Mouse (Mus musculus): Measurements from ENCODE around the gene Serpine2.

Serpine2 gene

DNA sequence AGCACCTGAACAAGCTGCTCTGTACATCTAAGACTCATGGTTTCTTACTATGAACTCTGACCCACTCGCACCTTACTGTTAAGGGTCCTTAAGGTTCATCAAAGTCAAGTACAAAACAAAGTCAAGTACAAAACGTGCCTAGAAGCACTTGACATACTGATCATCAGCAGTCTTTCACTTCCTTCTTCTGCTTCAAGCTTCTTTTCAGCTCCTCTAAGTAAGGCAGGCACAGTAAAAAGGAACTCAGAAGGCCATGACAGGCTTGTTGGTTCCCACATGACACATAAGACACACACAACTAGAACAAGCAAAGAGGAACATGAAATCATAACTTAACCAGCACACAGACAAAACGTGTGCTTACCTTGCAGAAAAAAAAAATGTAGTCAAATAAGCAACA, 12.3 kb downstream of the Serpine2 start:
- H3K27me3 ChIP-seq (ENCODE audit: control insufficient read depth, insufficient read depth, low read length, poor library complexity, severe bottlenecking): no peaks in the 10 kb centered on the region
- H3K36me3 ChIP-seq (ENCODE audit: control insufficient read depth, insufficient read depth, low read length, poor library complexity, severe bottlenecking): no peaks in the 10 kb centered on the region
- DNase-seq (ENCODE audit: low read depth, low spot score): peak; percentile 67

DNA sequence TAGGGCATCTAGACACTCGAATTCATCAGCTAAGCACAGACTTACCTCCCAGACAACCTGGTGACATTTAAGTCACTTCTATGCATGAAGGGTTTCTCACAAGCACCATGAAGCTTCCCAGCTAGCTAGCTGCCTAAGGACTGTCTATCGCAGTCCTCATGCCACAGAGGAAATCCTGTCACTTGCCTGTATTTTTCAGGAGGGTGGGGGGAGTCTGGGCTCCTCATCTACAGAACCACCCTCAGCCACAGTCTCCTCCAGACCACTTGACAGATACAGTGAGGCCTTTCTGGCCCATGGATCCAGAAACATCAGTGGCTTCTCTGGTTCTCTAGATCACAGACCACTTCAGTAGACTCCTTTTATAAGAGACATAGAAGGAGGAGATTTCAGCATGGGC, 14.1 kb downstream of the Serpine2 start:
- Histone ChIP-seq H3K36me3 (ENCODE audit: control insufficient read depth, insufficient read depth, low read length, poor library complexity, severe bottlenecking) (no peaks in the 10 kb centered on the region), H3K27me3 (ENCODE audit: control insufficient read depth, insufficient read depth, low read length, poor library complexity, severe bottlenecking) (no peaks in the 10 kb centered on the region)
- DNase-seq (ENCODE audit: low read depth, low spot score): no peak

DNA sequence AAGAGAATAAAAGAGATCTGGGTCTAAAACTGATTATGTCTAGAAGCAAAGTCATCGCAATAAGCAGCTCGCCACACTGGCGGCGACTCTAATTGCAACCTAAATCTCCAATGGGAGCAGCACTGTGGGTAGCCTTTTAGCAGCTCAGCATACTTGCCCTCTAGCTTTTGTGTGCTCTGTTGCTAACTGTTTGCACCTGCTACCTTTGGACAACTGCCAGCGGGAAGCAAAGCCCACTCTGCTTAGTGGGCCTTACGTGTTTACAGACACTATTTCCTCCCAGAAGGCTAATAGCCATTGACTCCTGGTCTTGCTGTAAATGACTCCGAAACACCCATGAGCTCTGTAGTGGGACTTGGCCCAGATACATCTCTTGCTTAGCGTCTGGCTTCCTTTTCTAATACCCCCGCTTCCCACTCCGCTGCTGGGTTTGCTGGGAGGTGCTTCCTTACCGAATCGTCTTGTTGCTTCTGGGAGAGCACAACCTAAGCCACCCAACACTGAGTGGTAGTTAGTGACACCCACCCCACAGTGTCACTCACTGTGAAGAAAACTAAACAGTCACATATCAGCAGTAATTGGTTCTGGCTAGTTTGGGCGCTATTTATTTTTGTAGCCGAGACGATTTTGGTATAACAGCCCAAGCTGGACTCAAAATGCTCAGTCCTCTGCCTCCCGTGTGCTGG, 28.1 kb downstream of the Serpine2 start:
- H3K27me3 ChIP-seq (ENCODE audit: control insufficient read depth, insufficient read depth, low read length, poor library complexity, severe bottlenecking): no peaks in the 10 kb centered on the region
- no peak for DNase-seq (ENCODE audit: low read depth, low spot score)

DNA sequence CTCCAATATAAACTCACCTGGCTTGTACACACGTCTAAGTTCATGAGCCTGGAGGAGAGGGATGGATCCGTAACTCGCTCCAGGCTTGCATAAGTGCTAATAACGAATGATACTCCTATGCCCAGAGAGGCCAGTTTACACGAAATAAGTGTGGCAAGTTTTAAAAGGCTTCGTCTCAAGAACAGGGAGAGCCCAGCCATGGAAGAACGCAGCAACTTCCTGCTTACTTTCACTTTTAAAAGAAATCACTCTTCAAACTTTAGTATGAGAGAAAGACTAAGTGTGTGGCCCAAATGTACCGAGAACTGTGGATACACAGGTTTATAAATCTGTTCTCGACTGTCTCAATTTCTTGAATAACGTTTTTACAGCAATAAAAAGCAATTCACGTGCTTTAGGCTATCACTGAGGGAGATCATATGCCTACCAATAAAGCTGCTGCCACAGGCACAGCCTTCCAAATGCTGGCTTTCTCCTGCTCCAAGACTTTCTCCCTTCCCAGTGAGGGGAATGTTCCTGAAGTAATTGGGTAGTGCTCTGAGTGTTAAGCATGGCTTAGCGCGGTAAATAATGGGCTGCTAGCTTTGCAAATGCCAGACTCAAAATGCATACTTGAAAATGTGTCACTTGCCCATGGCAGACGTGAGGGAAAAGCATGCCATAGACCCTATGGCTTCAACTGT, 36.9 kb downstream of the Serpine2 start:
- H3K27me3 ChIP-seq (ENCODE audit: control insufficient read depth, insufficient read depth, low read length, poor library complexity, severe bottlenecking): no peaks in the 10 kb centered on the region
- no peak for DNase-seq (ENCODE audit: low read depth, low spot score)
- no peaks in the 10 kb centered on the region for H3K36me3 ChIP-seq (ENCODE audit: control insufficient read depth, insufficient read depth, low read length, poor library complexity, severe bottlenecking)

More for the DNA sequence above, 28.1 kb downstream of the Serpine2 start:
- no peaks in the 10 kb centered on the region for H3K36me3 ChIP-seq (ENCODE audit: control insufficient read depth, insufficient read depth, low read length, poor library complexity, severe bottlenecking)

DNA sequence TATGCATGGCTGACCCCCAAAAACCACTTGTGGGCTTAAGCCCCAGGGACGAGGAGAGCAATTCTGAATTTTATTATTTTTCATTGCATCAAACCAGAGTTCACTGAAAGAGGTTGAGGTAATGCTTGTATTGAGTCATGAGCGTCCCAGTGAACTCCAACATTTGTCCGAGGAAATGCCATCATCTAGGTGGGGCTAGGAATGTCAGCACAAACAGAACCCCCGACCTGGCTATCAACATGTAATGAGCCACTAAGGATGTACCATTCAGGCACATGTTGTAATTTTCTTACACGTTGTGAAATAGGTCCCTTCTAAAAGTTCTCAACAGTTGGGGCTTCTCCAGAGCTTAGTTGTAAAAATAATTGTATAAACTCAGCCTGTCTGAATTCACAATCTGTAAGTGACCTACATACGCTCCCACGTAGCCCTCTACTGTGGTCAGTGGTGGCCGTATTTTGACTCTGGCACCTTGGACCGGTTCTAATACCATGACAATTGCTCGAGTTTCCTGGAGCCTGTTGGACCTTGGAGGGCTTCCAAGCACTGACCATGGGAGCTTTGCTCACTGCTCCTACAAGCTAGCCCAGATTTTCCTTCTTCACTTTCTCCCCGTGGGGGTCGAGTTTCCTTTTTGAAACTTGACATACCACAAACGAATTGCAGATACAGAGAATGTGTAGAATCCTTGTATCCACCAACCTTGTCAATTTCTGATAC, 38.0 kb downstream of the Serpine2 start:
- Histone ChIP-seq H3K36me3 (ENCODE audit: control insufficient read depth, insufficient read depth, low read length, poor library complexity, severe bottlenecking) (no peaks in the 10 kb centered on the region), H3K27me3 (ENCODE audit: control insufficient read depth, insufficient read depth, low read length, poor library complexity, severe bottlenecking) (no peaks in the 10 kb centered on the region)
- DNase-seq (ENCODE audit: low read depth, low spot score): no peak

DNA sequence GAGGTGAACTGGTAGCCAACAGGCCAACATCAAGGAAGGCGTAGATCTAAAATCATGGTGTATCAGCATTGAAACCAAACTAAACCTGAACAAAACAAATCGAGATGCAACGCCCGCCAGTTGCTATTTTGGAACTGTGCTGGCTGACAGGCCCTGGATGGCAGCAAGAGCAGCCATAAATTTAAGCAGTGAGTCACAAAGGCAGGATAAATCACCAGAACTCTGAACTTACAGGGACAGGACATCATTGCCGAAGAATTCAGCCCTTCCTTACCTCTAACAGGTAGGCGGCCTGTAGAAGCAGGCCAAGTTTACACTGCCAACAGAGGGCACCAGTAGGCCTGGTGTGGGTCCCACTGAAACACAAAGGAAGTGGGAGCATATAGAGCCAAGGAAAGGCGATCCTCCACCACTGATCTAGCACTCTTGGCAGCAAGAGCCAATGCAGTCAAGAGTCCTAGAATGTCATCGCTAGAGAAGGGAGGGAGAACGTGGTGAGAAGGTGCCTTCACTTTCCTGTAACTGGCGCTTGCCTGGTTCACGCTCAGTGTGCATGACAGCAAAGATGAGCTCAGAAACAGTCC, 41.6 kb downstream of the Serpine2 start:
- no peaks in the 10 kb centered on the region for H3K27me3 ChIP-seq (ENCODE audit: control insufficient read depth, insufficient read depth, low read length, poor library complexity, severe bottlenecking)
- no peaks in the 10 kb centered on the region for H3K36me3 ChIP-seq (ENCODE audit: control insufficient read depth, insufficient read depth, low read length, poor library complexity, severe bottlenecking)
- DNase-seq (ENCODE audit: low read depth, low spot score): peak; percentile 1

DNA sequence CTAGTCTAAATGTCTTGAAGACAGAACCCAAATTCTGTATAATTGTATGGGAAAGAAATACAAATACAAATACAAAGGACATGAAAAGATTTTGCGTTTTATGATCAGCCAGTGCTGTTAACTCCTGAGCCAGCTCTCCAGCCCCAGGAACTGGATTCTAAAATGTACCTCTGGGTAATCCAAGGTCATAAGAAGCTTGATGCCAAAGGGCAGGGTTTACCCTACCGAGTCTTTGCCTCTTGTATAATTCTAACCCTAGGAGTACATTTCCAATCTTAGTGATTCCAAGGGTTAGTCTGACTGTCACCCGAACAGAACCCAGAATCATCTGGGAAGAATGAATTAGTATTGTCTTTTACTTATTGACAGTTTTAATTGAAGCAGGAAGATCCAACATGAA, 45.5 kb downstream of the Serpine2 start:
- Histone ChIP-seq H3K36me3 (ENCODE audit: control insufficient read depth, insufficient read depth, low read length, poor library complexity, severe bottlenecking) (no peaks in the 10 kb centered on the region), H3K27me3 (ENCODE audit: control insufficient read depth, insufficient read depth, low read length, poor library complexity, severe bottlenecking) (no peaks in the 10 kb centered on the region)
- no peak for DNase-seq (ENCODE audit: low read depth, low spot score)

DNA sequence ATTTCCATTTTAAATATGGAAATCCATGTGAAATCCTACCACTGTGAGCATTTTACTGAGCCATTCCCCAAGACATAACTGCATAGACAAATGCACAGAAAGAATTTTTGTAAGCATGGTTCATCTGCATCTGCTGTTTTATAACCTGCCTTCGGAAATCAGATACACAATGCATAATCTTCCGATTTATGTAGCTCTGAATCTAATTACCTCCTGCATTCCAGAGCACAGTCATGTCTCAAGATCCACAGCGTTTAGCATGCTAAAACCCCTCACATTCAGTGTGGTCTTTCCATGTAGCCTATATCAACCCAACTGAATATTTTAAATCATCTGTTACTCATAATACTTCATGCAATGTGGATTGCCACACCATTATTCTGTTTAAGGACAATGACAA, 51.5 kb downstream of the Serpine2 start:
- Histone ChIP-seq H3K36me3 (ENCODE audit: control insufficient read depth, insufficient read depth, low read length, poor library complexity, severe bottlenecking) (no peaks in the 10 kb centered on the region), H3K27me3 (ENCODE audit: control insufficient read depth, insufficient read depth, low read length, poor library complexity, severe bottlenecking) (no peaks in the 10 kb centered on the region)
- no peak for DNase-seq (ENCODE audit: low read depth, low spot score)

DNA sequence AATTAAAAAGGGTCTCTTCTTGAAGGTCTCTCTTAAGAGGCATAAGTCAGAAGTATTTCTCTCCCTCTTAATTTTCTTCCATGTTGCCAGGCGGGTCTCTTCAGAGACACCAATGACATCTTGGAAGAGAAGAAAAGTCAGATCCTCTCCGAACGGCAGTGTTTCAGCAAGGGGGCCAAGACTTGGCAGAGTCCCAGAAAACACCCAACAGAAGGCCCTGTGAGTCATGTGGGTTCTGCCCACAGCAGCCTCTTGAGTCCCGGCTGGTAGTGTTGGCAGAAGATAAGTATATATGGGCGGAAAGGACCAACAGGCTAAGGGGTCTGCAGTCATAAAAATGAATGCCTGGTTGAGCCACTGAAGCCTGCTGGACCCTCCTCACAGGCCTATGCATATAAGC, 54.1 kb downstream of the Serpine2 start:
- no peaks in the 10 kb centered on the region for H3K27me3 ChIP-seq (ENCODE audit: control insufficient read depth, insufficient read depth, low read length, poor library complexity, severe bottlenecking)
- DNase-seq (ENCODE audit: low read depth, low spot score): no peak
- no peaks in the 10 kb centered on the region for H3K36me3 ChIP-seq (ENCODE audit: control insufficient read depth, insufficient read depth, low read length, poor library complexity, severe bottlenecking)

DNA sequence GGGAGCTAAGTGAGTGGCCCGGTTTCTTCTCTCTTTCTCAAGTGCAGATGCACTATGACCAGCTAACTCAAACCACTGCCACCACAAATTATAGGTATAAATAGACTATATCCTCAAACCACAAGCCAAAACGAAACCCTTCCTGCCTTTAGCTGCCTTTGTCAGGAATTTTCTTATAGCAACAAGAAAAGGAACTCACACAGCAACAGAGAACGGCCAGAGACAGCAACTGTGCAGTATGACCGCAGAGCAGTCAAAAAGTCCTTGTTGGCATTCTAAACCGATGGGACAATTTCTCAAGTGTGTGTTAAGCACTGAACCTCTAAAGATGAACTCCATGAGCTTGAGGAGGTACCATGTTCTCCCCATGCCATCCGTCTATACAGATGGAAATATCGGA, 57.4 kb downstream of the Serpine2 start:
- no peak for DNase-seq (ENCODE audit: low read depth, low spot score)
- Histone ChIP-seq H3K36me3 (ENCODE audit: control insufficient read depth, insufficient read depth, low read length, poor library complexity, severe bottlenecking) (no peaks in the 10 kb centered on the region), H3K27me3 (ENCODE audit: control insufficient read depth, insufficient read depth, low read length, poor library complexity, severe bottlenecking) (no peaks in the 10 kb centered on the region)

DNA sequence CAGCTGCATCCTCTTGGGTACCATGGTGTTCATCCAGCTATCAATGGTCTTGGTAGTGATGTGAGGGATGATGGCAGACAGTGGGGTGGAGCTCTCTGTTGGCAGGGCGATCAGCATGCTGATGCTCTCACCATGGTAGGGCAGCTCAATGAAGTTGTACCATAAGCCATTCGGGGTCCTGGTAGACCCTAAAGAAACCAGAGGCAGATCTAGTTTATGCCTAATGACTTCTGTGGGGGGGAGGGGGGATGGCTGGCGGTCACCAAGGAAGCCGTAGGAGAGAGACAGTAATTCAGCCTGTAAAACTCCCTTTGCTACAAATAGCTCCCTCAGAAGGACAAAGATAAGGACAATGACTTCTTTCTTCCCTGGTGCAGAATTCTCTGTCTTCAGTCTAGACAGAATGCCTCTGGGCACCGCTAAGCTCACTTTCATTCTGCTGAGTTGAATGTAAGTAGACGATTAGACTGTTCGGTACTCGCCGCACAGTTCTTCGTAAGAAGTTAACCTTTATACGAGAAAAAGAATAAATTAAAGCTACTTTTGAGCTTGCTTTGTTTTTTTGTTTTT, 58.0 kb downstream of the Serpine2 start:
- DNase-seq (ENCODE audit: low read depth, low spot score): no peak
- H3K27me3 ChIP-seq (ENCODE audit: control insufficient read depth, insufficient read depth, low read length, poor library complexity, severe bottlenecking): no peaks in the 10 kb centered on the region
- no peaks in the 10 kb centered on the region for H3K36me3 ChIP-seq (ENCODE audit: control insufficient read depth, insufficient read depth, low read length, poor library complexity, severe bottlenecking)

DNA sequence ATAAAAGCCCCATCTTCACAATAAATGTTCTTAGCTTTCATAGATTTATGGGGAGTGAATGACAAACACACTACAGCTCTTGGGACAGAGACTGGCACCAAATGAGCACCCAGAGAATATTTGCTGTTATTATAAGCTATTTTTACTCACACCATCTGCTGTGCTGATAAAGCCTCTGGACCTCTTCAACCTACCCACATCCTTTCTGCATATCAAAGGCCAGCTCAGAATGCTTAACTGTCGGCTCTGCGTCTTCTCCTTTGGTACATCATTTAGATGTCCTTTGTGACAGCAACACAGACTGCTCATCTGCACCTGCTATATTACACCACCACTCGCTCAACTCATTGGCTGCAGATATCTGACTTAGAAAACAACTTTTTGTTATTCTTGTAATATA, 63.9 kb downstream of the Serpine2 start:
- DNase-seq (ENCODE audit: low read depth, low spot score): no peak
- Histone ChIP-seq H3K27me3 (ENCODE audit: control insufficient read depth, insufficient read depth, low read length, poor library complexity, severe bottlenecking) (no peaks in the 10 kb centered on the region), H3K36me3 (ENCODE audit: control insufficient read depth, insufficient read depth, low read length, poor library complexity, severe bottlenecking) (no peaks in the 10 kb centered on the region)

DNA sequence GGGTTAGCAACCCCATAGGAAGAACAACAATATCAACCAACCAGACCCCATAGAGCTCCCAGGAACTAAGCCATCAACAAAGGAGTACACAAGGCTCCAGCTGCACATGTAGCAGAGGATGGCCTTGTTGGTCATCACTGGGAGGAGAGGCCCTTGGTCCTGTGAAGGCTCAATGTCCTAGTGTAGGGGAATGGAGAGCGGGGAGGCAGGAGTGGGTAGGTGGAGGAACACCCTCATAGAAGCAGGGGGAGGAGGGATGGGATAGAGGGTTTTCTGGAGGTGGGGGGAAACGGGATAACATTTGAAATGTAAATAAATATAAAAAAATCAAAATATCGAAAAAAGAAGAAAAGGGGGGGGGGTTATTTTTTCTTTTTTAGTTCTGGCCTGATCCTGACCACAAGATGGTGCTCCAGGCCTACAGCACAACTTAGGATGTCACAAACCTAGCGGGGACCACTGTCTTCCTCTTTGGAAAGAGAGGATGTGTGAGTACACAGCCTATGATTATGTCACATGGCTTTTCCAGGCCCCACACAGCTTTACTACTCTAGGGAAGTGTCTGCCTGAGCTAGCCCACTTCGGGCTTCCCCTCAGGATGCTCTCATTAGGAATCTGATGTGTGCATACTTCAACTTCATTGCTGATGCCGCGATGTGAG, 74.6 kb downstream of the Serpine2 start:
- no peaks in the 10 kb centered on the region for H3K27me3 ChIP-seq (ENCODE audit: control insufficient read depth, insufficient read depth, low read length, poor library complexity, severe bottlenecking)
- DNase-seq (ENCODE audit: low read depth, low spot score): peak; percentile 26
- H3K36me3 ChIP-seq (ENCODE audit: control insufficient read depth, insufficient read depth, low read length, poor library complexity, severe bottlenecking): peaks cover 3% of the 10 kb centered on the region

DNA sequence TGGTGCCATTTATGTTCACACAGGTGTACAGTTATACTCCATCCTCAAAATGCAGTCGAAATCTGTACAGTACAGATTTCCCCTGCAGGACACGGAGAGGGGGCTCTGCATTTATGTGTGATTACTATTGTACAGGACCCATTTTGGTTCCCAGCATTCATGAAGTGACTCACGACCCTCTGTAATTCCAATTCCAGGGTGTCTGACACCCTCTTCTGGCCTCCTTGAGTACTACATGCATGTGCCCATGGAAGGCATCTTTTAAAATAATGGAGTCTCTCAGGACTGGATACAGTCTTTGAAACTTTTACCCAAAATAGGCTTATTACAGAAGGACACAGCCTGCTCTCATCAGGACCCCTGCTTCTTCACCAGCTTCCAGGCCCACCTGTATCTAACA, 78.5 kb downstream of the Serpine2 start:
- DNase-seq (ENCODE audit: low read depth, low spot score): peak; percentile 31
- peaks cover 19% of the 10 kb centered on the region for H3K36me3 ChIP-seq (ENCODE audit: control insufficient read depth, insufficient read depth, low read length, poor library complexity, severe bottlenecking)

More for the DNA sequence above, 78.5 kb downstream of the Serpine2 start:
- H3K27me3 ChIP-seq (ENCODE audit: control insufficient read depth, insufficient read depth, low read length, poor library complexity, severe bottlenecking): no peaks in the 10 kb centered on the region
